Mouse (Mus musculus): ENCODE measurements around the gene Dip2b. TPM values are rescaled to one million over a fixed set of nuclear protein-coding genes. Genes with fewer than 3 reads are reported as not detected.

The Dip2b gene
- polyA plus RNA-seq, 2 experiments = 2.0 to 2.8 TPM

DNA sequence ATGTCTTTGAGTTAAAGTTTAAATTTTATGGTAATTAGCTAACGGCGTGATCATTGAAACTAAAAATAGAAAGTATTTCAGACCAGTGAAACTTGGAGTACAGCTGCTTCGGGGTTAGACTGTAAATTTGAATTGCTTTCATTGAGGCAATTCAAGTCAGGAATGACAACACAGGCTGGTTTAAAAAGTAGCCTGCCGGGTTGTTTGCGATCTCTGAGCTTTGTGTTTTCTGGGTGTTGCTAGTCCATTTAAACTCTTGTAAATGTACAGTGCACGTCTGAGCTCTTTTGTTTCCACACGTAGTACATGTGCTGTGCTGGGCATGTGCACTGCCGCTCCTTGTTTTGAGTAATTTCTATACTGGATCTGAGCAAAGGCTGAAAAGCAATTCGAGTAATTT lies 28.2 kb downstream of the Dip2b start:
- no peak for DNase-seq (ENCODE audit: low read depth in 3 of 3, low spot score in 3 of 3)
- no peaks in the 10 kb centered on the region for H3K9me3 ChIP-seq (ENCODE audit: control insufficient read depth, low read length)
- no peak overlapping the region for H3K4me3 ChIP-seq (ENCODE audit: insufficient read depth in 1 of 2, low read depth in 2 of 2, low read length in 2 of 2)
- no peaks in the 10 kb centered on the region for H3K27me3 ChIP-seq (ENCODE audit: control insufficient read depth, insufficient read depth, low read length)
- 64% methylated on average over 9 of the region's 9 CpGs for WGBS (ENCODE audit: insufficient replicate concordance)
- peaks cover 3 to 7% of the 10 kb centered on the region in 2 experiments; a peak in 3 of 4 replicates for H3K4me1 ChIP-seq (replicated peaks; ENCODE audit: control insufficient read depth in 2 of 2, insufficient read depth in 2 of 2, low read length in 1 of 2)
- H3K9ac ChIP-seq (replicated peaks) = no peak overlapping the region
- no peak overlapping the region for H3K4me2 ChIP-seq (ENCODE audit: low read depth)
- no peak overlapping the region for H3K27ac ChIP-seq
- no peak for ATAC-seq (ENCODE audit: insufficient read depth)
- no peak for TF ChIP-seq CTCF (IDR thresholded peaks at IDR 0.05; ENCODE audit: low read depth)
- no peak for TF ChIP-seq EP300 (IDR thresholded peaks at IDR 0.05; ENCODE audit: low read depth)
- no peaks in the 10 kb centered on the region for H3K36me3 ChIP-seq (replicated peaks; ENCODE audit: control insufficient read depth, insufficient read depth, low read depth)

DNA sequence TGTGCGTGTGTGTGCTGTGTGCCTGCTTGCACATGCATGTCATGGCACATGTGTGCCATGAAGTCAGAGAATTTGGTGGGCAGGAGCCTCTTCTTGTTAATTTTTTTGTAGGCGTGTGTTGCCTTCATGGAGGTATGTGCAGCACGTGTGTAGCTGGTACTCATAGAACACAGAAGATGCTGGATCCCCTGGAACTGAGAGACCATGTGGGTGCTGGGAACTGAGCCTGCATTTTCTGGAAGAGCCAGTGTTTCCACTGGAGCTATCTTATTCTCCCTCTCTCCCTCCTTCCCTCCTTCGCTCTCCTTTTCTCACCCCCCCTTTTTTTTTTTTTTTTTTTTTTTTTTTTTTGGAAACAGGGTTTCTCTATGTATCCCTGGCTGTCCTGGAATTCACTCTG lies 30.6 kb downstream of the Dip2b start:
- H3K27ac ChIP-seq = no peak overlapping the region
- H3K9ac ChIP-seq (replicated peaks) = no peak overlapping the region
- TF ChIP-seq EP300 (IDR thresholded peaks at IDR 0.05; ENCODE audit: low read depth) (no peak), CTCF (IDR thresholded peaks at IDR 0.05; ENCODE audit: low read depth) (no peak)
- peaks cover 0 to 12% of the 10 kb centered on the region in 2 experiments; a peak in 3 of 4 replicates for H3K4me1 ChIP-seq (replicated peaks; ENCODE audit: control insufficient read depth in 2 of 2, insufficient read depth in 2 of 2, low read length in 1 of 2)
- no peak for DNase-seq (ENCODE audit: low read depth in 3 of 3, low spot score in 3 of 3)
- WGBS (ENCODE audit: insufficient replicate concordance) = 67% methylated on average over 4 of the region's 4 CpGs
- no peaks in the 10 kb centered on the region for H3K27me3 ChIP-seq (ENCODE audit: control insufficient read depth, insufficient read depth, low read length)
- no peak for ATAC-seq (ENCODE audit: insufficient read depth)
- H3K4me3 ChIP-seq (ENCODE audit: insufficient read depth in 1 of 2, low read depth in 2 of 2, low read length in 2 of 2) = no peak overlapping the region
- H3K4me2 ChIP-seq (ENCODE audit: low read depth) = no peak overlapping the region
- H3K36me3 ChIP-seq (replicated peaks; ENCODE audit: control insufficient read depth, insufficient read depth, low read depth) = no peaks in the 10 kb centered on the region
- H3K9me3 ChIP-seq (ENCODE audit: control insufficient read depth, low read length) = no peaks in the 10 kb centered on the region

DNA sequence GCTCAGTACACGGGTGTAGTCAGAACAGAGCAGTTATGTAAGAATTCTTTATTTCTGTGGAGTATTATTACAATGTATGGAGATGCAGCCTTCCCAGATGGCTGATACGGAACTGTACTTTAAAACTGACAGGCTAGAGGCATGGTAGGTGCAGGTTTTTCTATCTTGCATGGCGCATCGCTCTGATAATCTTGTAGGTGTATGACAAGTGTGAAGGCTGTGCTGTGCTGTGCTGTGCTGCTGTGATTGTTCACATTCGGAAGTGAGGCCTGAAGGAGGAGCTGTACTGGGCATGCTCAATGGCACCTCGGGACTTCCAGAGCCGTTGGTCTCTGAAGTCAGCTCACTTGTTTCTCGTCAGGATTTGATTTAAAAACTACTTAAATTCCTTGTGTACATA lies 31.6 kb downstream of the Dip2b start:
- no peak overlapping the region for H3K4me3 ChIP-seq (ENCODE audit: insufficient read depth in 1 of 2, low read depth in 2 of 2, low read length in 2 of 2)
- TF ChIP-seq CTCF (IDR thresholded peaks at IDR 0.05; ENCODE audit: low read depth) = no peak
- TF ChIP-seq EP300 (IDR thresholded peaks at IDR 0.05; ENCODE audit: low read depth) = no peak
- no peaks in the 10 kb centered on the region for H3K27me3 ChIP-seq (ENCODE audit: control insufficient read depth, insufficient read depth, low read length)
- no peak overlapping the region for H3K9ac ChIP-seq (replicated peaks)
- WGBS (ENCODE audit: insufficient replicate concordance) = 73% methylated on average over 8 of the region's 8 CpGs
- no peaks in the 10 kb centered on the region for H3K36me3 ChIP-seq (replicated peaks; ENCODE audit: control insufficient read depth, insufficient read depth, low read depth)
- no peak for ATAC-seq (ENCODE audit: insufficient read depth)
- H3K27ac ChIP-seq = no peak overlapping the region
- H3K4me1 ChIP-seq (replicated peaks; ENCODE audit: control insufficient read depth in 2 of 2, insufficient read depth in 2 of 2, low read length in 1 of 2) = peaks cover 0 to 14% of the 10 kb centered on the region in 2 experiments; a peak in 3 of 4 replicates
- DNase-seq (ENCODE audit: low read depth in 3 of 3, low spot score in 3 of 3) = no peak
- no peak overlapping the region for H3K4me2 ChIP-seq (ENCODE audit: low read depth)
- no peaks in the 10 kb centered on the region for H3K9me3 ChIP-seq (ENCODE audit: control insufficient read depth, low read length)

DNA sequence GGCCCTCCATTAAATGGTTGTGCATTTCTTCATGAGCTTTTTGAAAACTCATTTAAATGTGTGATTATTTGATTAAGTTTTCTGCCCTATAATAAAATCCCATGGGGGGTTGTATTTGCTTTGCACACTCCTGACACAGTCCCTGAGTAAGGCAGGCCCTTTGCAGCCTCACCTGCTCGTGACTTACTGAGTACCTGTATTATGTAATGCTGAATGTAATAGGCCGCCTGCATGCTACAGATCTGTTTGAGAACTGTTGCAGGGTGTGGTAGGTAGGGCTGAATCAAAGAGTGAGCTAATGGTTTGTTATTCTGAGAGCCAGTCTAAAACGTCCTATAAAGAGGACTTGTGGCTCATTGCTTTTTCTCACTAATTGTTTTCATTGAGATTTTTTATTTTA lies 33.4 kb downstream of the Dip2b start:
- 49% methylated on average over 3 of the region's 3 CpGs for WGBS (ENCODE audit: insufficient replicate concordance)
- Histone ChIP-seq H3K9ac (replicated peaks) (no peak overlapping the region), H3K4me2 (ENCODE audit: low read depth) (no peak overlapping the region), H3K27ac (no peak overlapping the region), H3K27me3 (ENCODE audit: control insufficient read depth, insufficient read depth, low read length) (no peaks in the 10 kb centered on the region), H3K9me3 (ENCODE audit: control insufficient read depth, low read length) (no peaks in the 10 kb centered on the region), H3K4me1 (replicated peaks; ENCODE audit: control insufficient read depth in 2 of 2, insufficient read depth in 2 of 2, low read length in 1 of 2) (peaks cover 3 to 22% of the 10 kb centered on the region in 2 experiments), H3K36me3 (replicated peaks; ENCODE audit: control insufficient read depth, insufficient read depth, low read depth) (no peaks in the 10 kb centered on the region), H3K4me3 (ENCODE audit: insufficient read depth in 1 of 2, low read depth in 2 of 2, low read length in 2 of 2) (no peak overlapping the region)
- TF ChIP-seq CTCF (IDR thresholded peaks at IDR 0.05; ENCODE audit: low read depth) = no peak
- TF ChIP-seq EP300 (IDR thresholded peaks at IDR 0.05; ENCODE audit: low read depth) = no peak
- ATAC-seq (ENCODE audit: insufficient read depth) (no peak), DNase-seq (ENCODE audit: low read depth in 3 of 3, low spot score in 3 of 3) (no peak)

DNA sequence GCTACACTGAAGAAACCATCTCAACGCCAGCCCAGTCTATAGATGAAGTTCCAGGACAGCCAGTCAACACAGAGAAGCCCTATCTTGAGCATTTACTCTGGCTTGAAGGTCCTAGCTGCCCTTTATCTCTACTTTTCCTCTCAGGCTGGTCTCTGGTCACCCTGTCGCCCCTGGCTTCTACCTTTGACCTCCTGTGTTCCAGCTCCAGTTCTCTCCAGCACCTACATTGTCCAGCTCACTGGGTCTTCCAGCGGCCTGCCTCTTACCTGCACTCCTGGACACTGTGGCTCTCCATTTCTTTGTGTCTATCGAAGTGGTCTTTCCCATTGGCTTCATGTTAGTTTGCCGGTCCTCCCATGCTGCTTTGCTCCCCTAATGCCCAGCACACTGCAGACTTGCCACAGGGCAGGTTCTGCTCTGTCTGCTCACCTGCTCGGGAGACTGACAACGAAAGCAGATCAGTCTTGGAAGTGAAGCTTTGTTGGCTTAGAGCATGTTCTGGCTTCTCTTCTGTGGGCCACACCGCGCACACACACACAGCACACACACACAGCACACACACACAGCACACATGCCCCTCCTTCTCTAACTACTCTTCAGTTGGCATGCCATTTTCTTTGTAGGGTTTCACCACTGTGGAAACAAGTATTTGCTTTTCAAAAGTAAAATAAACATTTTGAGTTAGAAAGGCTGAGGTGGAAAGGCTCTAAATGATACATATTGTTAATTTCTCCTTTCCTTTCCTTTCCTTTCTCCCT lies 35.4 kb downstream of the Dip2b start:
- WGBS (ENCODE audit: insufficient replicate concordance) = 70% methylated on average over 9 of the region's 9 CpGs
- H3K4me3 ChIP-seq (ENCODE audit: insufficient read depth in 1 of 2, low read depth in 2 of 2, low read length in 2 of 2) = no peak overlapping the region

More for the DNA sequence above, 35.4 kb downstream of the Dip2b start:
- ATAC-seq (ENCODE audit: insufficient read depth) = no peak
- peaks cover 3 to 22% of the 10 kb centered on the region in 2 experiments for H3K4me1 ChIP-seq (replicated peaks; ENCODE audit: control insufficient read depth in 2 of 2, insufficient read depth in 2 of 2, low read length in 1 of 2)
- H3K9me3 ChIP-seq (ENCODE audit: control insufficient read depth, low read length) = no peaks in the 10 kb centered on the region
- TF ChIP-seq EP300 (IDR thresholded peaks at IDR 0.05; ENCODE audit: low read depth) (no peak), CTCF (IDR thresholded peaks at IDR 0.05; ENCODE audit: low read depth) (no peak)
- DNase-seq (ENCODE audit: low read depth in 3 of 3, low spot score in 3 of 3) = no peak
- no peaks in the 10 kb centered on the region for H3K27me3 ChIP-seq (ENCODE audit: control insufficient read depth, insufficient read depth, low read length)
- H3K4me2 ChIP-seq (ENCODE audit: low read depth) = no peak overlapping the region
- no peaks in the 10 kb centered on the region for H3K36me3 ChIP-seq (replicated peaks; ENCODE audit: control insufficient read depth, insufficient read depth, low read depth)
- no peak overlapping the region for H3K9ac ChIP-seq (replicated peaks)
- no peak overlapping the region for H3K27ac ChIP-seq
